Mouse (Mus musculus): ENCODE measurements around the gene Nhlrc4.

Gene Nhlrc4

DNA sequence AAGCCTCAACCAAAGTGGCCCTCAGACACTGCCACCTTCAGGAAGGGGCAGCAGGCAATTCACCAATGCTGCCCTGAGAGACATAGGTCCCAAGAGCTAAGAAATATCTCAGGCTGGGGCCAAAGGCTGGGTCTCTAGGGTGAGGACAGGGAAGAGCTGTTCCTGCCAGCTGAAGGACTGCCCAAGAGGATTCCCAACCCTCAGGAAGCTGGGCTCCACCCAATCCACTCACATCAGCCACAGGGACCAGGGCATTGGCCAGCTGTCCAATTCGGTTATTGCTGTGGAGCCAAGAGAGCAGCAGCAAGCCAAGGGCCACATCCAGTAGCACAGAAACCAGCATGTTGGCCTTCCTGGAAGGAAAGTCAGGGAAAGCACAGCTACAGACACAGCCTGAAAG lies 10.2 kb downstream of the Nhlrc4 start:
- in situ Hi-C loops (cut with MboI; ENCODE audit: low sequenced_read_pairs): no loop called here

DNA sequence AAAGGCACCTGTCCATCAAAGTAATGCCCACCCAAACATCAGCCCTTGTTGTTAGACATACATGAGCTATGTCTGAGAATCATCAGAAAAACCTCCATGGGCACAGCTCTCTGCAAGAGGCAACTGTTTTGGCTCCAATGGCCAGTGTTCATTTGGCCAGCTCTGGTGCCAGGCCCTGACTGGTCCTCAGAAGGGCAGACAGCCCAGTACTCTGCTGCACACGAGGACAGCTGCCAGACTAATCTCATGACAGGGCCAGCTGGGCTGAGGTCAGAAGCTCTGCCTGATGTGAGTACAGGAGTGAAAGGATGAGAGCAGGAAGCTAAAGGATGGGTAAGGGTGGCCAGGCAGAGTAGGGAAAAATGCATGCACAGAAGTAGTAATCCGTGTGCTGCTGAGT lies 19.4 kb downstream of the Nhlrc4 start:
- in situ Hi-C loops (cut with MboI; ENCODE audit: low sequenced_read_pairs): no loop called here

DNA sequence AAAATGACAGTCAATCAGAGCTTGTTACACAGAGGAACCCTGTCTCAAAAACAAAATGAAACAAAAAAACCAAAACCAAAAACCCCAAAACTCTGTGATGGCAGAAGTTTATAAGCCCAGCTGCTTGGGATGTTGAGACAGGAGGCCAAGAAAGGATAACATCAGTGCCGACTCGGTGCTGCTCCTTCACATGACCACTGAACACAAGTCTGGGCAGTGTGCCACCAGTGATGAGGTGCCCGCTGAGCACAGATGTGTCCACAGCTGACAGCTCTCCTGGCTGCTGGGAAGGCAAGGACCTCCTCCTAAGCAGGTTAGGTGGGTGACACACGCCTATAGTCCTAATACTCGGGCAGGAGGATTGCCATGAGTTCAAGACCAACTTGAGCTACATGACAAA lies 22.6 kb downstream of the Nhlrc4 start:
- in situ Hi-C loops (cut with MboI; ENCODE audit: low sequenced_read_pairs): no loop called here

DNA sequence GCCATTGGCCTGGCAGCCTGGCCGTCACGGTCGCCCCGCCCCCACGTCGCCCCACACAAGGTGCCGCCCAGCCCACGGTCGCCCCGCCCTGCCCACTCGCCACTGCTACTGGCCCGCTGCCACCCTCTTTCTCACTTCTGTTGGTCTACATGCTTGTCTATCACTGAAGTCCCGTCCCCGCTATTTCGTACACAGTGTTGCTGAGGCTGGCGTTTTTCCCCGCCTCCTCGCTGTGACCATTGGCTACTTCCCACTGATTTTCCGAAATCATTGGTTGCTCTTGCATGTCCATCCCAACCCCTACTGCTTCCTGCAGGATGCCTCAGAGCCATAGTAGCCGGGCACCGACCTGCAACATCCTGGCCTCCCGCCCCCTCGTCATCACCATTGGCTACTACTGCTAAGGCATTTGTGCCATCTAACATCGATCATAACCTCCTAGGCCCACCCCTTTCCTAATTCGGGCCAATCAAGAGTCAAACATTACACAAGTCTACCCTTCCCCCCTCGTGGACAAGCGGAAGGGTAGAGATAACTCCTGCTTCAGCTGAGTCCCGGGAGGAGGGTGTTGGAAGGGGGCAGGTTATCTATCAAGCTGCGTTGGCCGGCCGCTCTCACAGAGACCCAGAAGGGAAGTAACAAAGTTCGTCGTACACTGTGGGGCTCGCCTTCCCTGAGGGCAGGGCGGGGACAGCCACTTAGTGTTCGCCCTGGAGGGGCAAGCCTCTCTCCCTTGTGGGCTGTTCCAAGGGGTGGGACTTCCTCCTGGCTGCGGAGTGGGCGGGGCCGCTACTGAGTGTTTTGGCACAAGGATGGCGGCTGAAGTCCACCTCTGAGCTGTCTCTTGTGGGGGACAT lies 24.7 kb downstream of the Nhlrc4 start:
- in situ Hi-C loops (cut with MboI; ENCODE audit: low sequenced_read_pairs): no loop called here

DNA sequence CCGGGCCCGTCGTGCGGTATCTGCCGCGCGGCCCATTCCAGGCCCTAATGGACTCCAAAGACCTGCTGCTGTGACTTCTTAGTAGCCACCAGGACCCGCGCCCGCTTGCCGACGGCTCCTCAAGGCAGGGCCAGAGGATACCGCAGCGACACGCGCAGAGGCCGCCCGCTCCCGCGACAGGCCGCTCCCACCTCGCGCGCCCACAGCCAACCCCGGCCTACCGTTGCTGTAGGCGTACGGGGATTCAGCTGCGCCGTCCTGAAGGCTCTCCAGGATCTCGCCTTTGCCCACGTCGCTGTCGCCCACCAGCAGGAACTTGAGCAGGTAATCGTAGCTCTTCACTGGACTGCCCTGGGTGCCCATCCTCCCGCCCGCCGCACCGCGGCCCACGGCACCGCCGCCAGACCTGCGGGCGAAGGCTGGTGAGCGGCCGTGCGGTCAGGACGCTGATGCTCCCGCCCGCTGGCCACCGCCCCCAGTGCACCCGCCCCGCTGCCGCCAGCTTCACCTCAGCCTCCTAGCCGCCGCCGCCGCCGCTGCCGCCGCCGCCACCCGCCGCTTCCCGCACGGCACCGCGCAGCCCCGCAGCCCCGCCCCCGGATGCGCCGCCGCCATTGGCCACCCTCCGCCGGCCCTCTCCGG lies 25.5 kb downstream of the Nhlrc4 start, which contains the start of gene Rab40c:
TSS of gene Rab40c (minus strand) at position 584 of the 642 bp plus-strand sequence.
- in situ Hi-C loops (cut with MboI; ENCODE audit: low sequenced_read_pairs): no loop called here

DNA sequence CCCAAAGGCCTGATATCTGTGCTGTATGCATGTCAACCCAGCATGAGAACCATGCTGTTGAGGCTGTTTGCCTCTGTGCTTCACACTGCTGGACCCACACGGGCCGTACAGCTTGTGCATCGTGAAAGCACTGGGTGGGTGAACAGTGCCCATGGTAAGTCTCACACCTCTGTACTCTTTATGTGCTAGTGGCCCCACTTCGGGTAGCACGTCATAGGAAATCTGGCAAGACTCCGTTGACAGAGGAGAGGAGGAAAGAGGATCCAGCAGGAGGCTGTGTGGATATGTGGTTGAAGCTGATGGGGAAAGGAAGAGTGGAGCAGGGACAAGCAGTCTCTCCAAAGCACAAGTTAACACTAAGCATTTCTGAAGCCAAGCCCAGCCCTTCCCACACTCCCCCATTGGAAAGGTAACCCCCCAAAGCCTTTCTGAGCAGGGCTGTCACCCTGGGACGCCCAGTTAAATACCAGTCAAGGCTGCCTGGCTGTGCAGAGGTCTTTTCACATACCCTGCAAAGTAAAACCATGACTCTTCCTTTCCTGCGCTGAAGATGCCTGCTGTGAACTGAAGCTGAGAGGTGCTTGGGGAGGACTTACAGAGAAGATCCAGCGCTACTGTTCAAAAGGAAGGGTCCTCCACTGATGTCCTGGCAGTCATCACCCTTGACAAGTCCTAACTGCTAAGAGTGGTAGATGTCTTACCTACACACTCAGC lies 26.6 kb downstream of the Nhlrc4 start:
- in situ Hi-C loops (cut with MboI; ENCODE audit: low sequenced_read_pairs): no loop called here

DNA sequence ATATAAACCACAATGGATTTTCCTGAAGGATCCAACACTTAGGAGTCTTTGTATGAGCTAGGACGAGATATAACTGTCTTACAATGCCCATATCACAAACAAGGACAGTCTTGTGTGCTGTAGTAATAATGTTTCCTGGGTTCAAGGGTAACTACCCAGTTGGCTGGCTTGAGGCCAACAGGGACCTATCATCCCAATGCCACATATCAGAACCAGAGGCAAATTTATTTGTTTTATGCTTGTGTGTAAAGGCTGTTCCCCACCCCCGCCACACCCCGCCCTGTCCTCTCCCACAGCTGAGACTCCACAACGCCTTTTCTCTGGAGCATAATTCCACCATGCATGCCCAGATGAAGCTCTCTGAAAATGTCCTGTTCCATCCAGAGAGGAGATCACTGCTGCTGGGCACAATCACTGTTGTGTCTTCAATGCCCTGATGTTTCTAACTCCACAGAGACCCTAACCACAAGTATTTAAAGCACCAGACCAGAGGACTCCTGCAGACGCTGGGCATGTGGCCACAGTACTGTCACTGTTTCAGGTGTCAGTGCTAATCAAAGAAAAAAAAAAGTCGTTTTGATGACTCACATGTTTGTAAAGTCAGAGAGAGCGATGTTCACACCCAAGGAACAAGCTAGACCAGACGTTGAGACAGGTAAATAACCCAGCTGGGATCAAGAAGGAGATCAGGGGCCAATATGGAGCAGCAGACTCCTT lies 27.7 kb downstream of the Nhlrc4 start:
- in situ Hi-C loops (cut with MboI; ENCODE audit: low sequenced_read_pairs): no loop called here

DNA sequence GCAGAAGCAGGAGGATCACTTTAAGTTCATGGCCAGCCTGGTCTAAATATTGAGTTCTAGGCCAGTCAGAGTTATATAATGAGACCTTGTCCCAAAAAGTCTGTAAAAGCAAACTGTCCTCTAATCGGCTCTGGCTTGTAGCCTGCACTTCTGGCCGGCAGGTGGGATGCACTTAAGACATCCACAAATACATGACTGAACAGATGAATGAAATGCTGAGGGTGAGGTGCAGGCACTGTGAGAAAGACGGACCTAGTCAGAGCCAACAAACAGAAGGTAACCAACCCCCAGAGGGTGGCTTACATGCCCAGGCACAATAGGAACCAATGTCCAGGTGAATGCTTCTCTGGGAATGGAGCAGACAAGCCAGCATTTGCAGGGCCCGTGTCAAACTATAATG lies 30.5 kb downstream of the Nhlrc4 start:
- in situ Hi-C loops (cut with MboI; ENCODE audit: low sequenced_read_pairs): no loop called here

DNA sequence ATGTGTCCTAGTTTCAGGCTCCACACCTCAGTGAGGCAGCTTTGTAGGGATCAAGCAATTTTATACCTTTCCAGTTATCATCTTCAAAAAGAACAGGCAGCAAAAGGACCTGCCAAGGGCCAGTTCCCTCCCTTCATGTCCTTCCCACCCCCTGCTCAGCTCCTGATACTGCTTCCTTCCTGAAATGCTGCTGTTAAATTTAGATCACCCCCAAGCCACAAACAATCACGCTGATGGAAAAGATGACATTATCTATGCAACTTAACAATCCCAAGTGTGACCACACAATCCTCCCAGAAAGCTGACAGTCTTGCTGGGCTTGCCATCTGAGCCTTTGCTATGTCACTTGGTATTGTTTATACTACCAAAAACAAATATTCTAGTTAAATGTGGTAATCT lies 30.9 kb downstream of the Nhlrc4 start:
- in situ Hi-C loops (cut with MboI; ENCODE audit: low sequenced_read_pairs): no loop called here

DNA sequence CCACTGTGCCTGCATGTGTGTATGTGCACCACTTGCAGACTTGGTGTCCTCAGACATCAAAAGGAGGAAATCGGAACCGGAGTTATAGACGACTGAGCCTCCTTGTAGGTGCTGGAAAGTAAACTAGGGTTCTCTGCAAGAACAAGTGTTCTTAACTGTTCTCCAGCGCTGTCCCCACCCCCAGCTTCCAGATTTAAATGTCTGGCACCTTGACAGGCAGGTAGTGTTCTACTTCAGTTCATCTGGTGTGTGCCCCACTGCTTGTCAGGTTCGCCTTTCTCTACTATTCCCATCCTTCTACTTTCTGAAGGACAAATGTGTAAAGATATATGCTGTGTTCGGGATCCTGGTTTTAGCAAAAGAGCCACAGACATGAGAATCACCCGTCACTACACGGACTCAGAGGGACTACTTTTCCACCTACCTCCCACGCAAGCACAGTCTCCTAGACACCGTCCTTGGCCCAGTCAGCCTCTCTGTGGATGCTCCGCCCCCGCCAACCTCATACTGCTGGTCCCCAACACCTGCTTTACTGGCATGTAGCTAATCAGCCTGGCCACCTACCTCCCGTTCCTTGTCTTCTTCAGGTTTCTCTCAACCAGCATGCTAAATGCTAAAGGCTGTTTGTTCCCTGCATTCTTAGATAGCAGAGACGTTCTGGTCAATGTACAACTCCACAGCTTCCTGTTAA lies 31.4 kb downstream of the Nhlrc4 start:
- in situ Hi-C loops (cut with MboI; ENCODE audit: low sequenced_read_pairs): no loop called here

DNA sequence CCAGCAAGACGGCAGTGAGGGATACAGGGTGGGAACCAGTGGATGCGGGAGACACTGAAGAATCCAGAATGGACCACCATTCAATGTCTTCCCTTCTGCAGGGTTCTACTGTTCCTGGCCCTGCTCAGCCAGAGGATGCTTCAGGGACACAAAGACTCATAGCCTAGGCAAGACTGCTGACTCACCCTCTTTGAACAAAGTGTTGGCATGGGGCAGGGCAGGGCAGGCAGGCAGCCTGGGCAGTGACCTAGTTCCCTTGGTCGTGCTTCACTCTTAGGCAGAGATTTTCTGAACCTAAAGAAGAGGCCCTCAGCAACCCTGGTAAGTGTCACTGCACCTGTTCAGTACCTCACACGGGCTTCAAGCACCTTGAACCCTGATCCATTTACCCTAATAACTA lies 32.9 kb downstream of the Nhlrc4 start:
- in situ Hi-C loops (cut with MboI; ENCODE audit: low sequenced_read_pairs): no loop called here

DNA sequence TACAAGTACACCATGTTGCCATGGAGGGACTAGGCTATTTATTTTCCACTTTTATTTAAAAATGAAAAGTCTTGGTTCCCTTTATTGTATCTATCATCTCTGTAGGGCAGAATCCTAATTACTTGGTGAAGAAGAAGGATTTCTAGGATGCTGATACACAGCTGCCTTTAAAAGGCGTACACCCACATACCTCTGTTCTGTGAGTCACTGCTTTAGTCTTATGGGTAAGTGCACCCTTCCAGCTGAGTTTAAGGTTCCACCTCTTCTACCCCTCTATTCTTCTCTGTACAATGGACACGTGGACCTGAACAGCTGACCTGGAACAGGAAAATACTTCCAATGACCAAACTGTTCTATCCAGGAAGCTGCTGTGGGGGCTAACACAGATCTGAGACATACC lies 37.1 kb downstream of the Nhlrc4 start:
- in situ Hi-C loops (cut with MboI; ENCODE audit: low sequenced_read_pairs): no loop called here

DNA sequence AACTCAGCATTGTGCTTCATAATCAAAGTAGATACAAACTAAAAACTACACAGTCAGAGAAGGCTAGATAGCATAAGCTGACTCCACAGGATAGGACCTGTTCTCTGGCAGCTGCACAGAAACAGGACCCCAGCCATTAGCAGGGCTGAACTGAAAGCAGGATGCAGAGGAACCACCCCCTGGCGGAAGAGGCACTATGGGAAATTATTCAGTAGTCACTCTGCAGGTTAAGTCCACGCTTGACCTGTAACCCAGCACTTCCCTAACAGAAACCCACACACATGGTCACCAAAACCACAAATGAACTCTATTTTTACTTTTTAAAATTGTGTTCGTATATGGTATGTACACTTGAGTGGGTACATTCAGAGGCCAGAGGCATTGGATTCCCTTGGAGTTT lies 41.7 kb downstream of the Nhlrc4 start:
- in situ Hi-C loops (cut with MboI; ENCODE audit: low sequenced_read_pairs): no loop called here

DNA sequence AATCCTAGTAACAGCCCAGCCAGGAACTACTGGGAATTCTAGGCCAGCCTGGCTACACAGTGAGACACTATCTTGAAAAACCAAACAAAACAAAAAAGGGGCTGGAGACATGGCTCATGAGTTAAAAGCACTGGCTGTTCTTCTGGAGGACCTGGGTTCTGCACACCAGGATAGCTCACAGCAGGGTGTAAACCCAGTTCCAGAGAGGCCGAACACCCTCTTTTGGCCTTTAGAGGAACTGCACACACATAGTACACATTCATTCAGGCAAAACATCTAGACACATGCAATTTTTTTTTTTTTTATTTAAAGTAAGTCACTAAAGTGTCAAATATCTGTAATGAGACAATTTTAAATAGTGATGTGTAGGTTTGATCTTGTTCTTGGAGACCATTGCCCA lies 44.6 kb downstream of the Nhlrc4 start:
- in situ Hi-C loops (cut with MboI; ENCODE audit: low sequenced_read_pairs): no loop called here

DNA sequence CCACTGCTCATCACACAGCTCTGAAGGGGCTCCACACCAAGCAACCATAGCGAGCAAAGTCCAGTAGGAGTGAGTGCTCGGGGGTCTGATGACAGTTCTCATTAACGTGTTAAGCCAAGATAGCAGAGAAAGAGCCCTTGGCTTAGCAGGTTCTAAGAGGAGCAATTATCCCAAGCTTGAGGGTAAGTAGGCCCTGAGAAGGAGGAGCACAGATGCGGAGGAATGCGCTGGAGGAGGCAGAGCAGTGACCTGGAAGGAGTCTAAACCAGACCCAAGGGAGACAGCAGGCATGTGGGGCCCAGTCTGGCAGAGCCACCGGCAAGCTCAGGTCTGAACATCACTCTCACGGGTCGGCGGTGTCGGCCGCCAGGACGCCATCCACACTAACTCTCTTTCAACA lies 48.9 kb downstream of the Nhlrc4 start:
- in situ Hi-C loops (cut with MboI; ENCODE audit: low sequenced_read_pairs): loop anchor here (10.0 to 25.0 kb wide), 2 partner anchors 116 to 199 kb away; partner anchors contain the start of genes Decr2 and Nme4

DNA sequence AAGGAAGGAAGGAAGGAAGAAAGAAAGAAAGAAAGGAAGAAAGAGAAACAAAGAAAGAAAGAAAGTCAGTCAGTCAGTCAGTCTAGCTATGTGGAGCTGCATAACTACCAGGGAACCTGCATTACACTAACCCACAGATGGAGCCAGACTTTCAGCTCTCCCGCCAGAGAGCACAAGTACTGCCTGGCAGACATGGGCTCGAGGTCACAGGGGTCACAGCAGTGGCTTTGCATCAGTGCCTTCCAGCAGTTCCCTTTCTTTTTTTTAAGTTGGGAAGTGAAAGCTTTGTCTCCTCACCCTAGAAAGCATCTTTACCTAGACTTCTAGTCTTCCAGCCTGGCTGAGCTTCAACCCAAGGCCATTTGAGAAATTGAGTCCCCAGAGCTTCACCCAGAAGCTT lies 49.3 kb downstream of the Nhlrc4 start:
- in situ Hi-C loops (cut with MboI; ENCODE audit: low sequenced_read_pairs): loop anchor here (10.0 to 25.0 kb wide), 2 partner anchors 117 to 199 kb away; partner anchors contain the start of genes Decr2 and Nme4

DNA sequence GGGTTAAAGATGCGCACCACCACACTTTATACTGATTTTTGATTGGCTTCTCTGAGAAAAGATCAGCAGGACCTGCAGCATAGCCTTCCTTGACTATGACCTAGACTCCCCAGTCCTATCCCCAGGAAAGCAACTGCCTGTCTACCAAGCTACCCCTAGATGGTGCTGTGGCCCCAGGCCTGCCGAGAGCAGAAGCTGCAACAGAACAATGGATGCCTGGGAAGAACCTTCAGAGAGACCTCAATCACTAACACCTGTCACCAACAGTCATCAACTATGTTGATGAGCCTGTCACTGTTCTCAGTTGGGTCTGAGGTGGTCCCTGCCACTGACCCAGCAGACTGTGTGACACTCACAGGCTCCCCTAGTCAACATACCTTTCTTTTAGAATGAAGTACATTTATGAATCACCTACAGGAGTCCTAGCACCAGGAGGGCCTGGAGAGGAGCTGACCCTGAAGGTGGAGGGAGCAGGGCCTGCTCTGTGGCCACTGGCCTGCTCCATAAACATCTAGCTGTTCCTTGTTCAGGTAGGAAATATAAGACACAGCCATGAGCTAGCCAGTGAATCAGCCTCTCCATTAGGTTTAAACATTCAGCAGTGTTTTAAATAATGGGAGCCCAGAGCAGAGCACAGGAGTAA lies 50.7 kb downstream of the Nhlrc4 start:
- in situ Hi-C loops (cut with MboI; ENCODE audit: low sequenced_read_pairs): loop anchor here (10.0 to 25.0 kb wide), 2 partner anchors 118 to 201 kb away; partner anchors contain the start of genes Decr2 and Nme4
